Mouse (Mus musculus) limb, embryonic 13.5 days (tissue): ENCODE results near the gene Nr2e1. TPM values are rescaled to one million over a fixed set of nuclear protein-coding genes. Genes with fewer than 3 reads are reported as not detected.

ENCODE experiments used
- ATAC-seq: fragments of 200-750 bp; cut with Nextera tagmentation; 2 replicates; pipeline ENCODE4 v1.8.0; 2017; ENCODE audit warnings: low read depth, moderate number of reproducible peaks, moderate TSS enrichment; ENCODE audit not compliant: low FRiP score
- H3K27ac ChIP-seq: fragments of 300-500 bp; sonication (generic); 2 replicates; pipeline ENCODE4 v1.5.1; 2015; ENCODE audit warnings: inconsistent platforms, mild to moderate bottlenecking, moderate library complexity
- H3K27me3 ChIP-seq: fragments of 300-500 bp; sonication (generic); 2 replicates; pipeline ENCODE4 v1.6.1; 2015; ENCODE audit warnings: mild to moderate bottlenecking, inconsistent platforms
- H3K36me3 ChIP-seq: fragments of 300-500 bp; sonication (generic); 2 replicates; pipeline ENCODE4 v1.6.1; 2015; ENCODE audit warnings: inconsistent platforms, mild to moderate bottlenecking, moderate library complexity
- H3K4me1 ChIP-seq: fragments of 300-500 bp; sonication (generic); 2 replicates; pipeline ENCODE4 v1.6.1; 2015; ENCODE audit warnings: inconsistent platforms
- H3K4me2 ChIP-seq: fragments of 300-500 bp; sonication (generic); replicated peaks from 2 replicates; pipeline ENCODE4 v1.6.1; 2015; ENCODE audit warnings: inconsistent platforms, mild to moderate bottlenecking, moderate library complexity
- H3K4me3 ChIP-seq: fragments of 300-500 bp; sonication (generic); 2 replicates; pipeline ENCODE4 v1.5.1; 2015; ENCODE audit warnings: moderate library complexity, mild to moderate bottlenecking, inconsistent platforms
- H3K9ac ChIP-seq: fragments of 300-500 bp; sonication (generic); 2 replicates; pipeline ENCODE4 v1.6.1; 2015; ENCODE audit warnings: mild to moderate bottlenecking, inconsistent platforms
- H3K9me3 ChIP-seq: fragments of 300-500 bp; sonication (generic); 2 replicates; pipeline ENCODE4 v1.6.1; 2016; ENCODE audit warnings: inconsistent platforms
- WGBS: fragments of 180-500 bp; shearing (Covaris S2); methylation state at CpG from one replicate; pipeline ENCODE4 v1.1.7; 2015; 5-methylcytosine and 5-hydroxymethylcytosine counted together
- polyA plus RNA-seq: library from polyadenylated mRNA; unstranded; fragments of >200 nt; fragmentation: Nextera tagmentation; extraction: Ambion mirVana; gene quantifications from 2 replicates; pipeline ENCODE4 v1.2.1, GENCODE M21; 2015

Gene Nr2e1
- polyA plus RNA-seq, 1 experiment from 2014 or later, result not detected

GRCm38 (mm10) chr10:42522912-42523311 is 60.5 kb downstream of the Nr2e1 start:
- no peak overlapping the region; the same call in 1 of the 2 replicates for H3K27ac ChIP-seq
- no peaks in the 10 kb centered on the region for H3K9me3 ChIP-seq
- 40% methylated on average over 2 of the region's 2 CpGs for WGBS
- H3K27me3 ChIP-seq, result no peaks in the 10 kb centered on the region
- peaks cover 26% of the 10 kb centered on the region for H3K4me1 ChIP-seq
- peaks cover 23% of the 10 kb centered on the region for H3K36me3 ChIP-seq
- no peak overlapping the region for H3K9ac ChIP-seq
- ATAC-seq, result no peak
- no peak overlapping the region for H3K4me2 ChIP-seq
- H3K4me3 ChIP-seq, result no peak overlapping the region

GRCm38 (mm10) chr10:42521315-42521981 is 62.0 kb downstream of the Nr2e1 start:
- WGBS, result 67% methylated on average over 5 of the region's 5 CpGs
- ATAC-seq, result no peak

GRCm38 (mm10) chr10:42518363-42518762 is 65.1 kb downstream of the Nr2e1 start:
- H3K27ac ChIP-seq, result no peak overlapping the region
- peaks cover 9% of the 10 kb centered on the region for H3K4me1 ChIP-seq
- H3K4me3 ChIP-seq, result no peak overlapping the region
- WGBS, result 88% methylated on average over 8 of the region's 8 CpGs
- ATAC-seq, result no peak
- H3K27me3 ChIP-seq, result no peaks in the 10 kb centered on the region
- H3K4me2 ChIP-seq, result no peak overlapping the region
- H3K9ac ChIP-seq, result no peak overlapping the region
- no peaks in the 10 kb centered on the region; the same call in 1 of the 2 replicates for H3K36me3 ChIP-seq
- no peaks in the 10 kb centered on the region for H3K9me3 ChIP-seq

More at GRCm38 (mm10) chr10:42521315-42521981, 62.0 kb downstream of the Nr2e1 start:
- peaks cover 26% of the 10 kb centered on the region for H3K4me1 ChIP-seq
- no peak overlapping the region for H3K4me3 ChIP-seq
- no peaks in the 10 kb centered on the region for H3K27me3 ChIP-seq
- no peak overlapping the region for H3K9ac ChIP-seq
- peaks cover 10% of the 10 kb centered on the region for H3K36me3 ChIP-seq
- H3K27ac ChIP-seq, result no peak overlapping the region
- H3K4me2 ChIP-seq, result no peak overlapping the region
- H3K9me3 ChIP-seq, result no peaks in the 10 kb centered on the region

- H3K36me3 ChIP-seq, result peaks cover 20% of the 10 kb centered on the region
- no peaks in the 10 kb centered on the region for H3K27me3 ChIP-seq
- H3K4me1 ChIP-seq, result no peaks in the 10 kb centered on the region
- H3K27ac ChIP-seq, result no peak overlapping the region
- H3K9me3 ChIP-seq, result no peaks in the 10 kb centered on the region
- no peak for ATAC-seq
- H3K4me2 ChIP-seq, result no peak overlapping the region
- no peak overlapping the region for H3K9ac ChIP-seq
- H3K4me3 ChIP-seq, result no peak overlapping the region
Measured at GRCm38 (mm10) chr10:42514125-42514524, 69.3 kb downstream of the Nr2e1 start.

Other genes with a start within 250 kb of the Nr2e1 start
- 6.0 and 6.1 TPM in 2 replicates for gene Afg1l, start 105.1 kb downstream of the Nr2e1 start, polyA plus RNA-seq
- gene Snx3, start 81.6 kb downstream of the Nr2e1 start, polyA plus RNA-seq, result 310 and 318 TPM in 2 replicates
- 7.3 and 7.6 TPM in 2 replicates for gene Ostm1, start 190 bp upstream of the Nr2e1 start, polyA plus RNA-seq
- gene Sec63, start 177.9 kb upstream of the Nr2e1 start, polyA plus RNA-seq, result 26.1 and 28.7 TPM in 2 replicates